Mouse (Mus musculus) gonadal fat pad, adult 2 months (tissue): ENCODE results near the gene Hoxb7. TPM values are rescaled to one million over a fixed set of nuclear protein-coding genes. Genes with fewer than 3 reads are reported as not detected.

Experiments used
- DNase-seq: peaks from one replicate; pipeline ENCODE4 v3.0.0-alpha.2; 2012; ENCODE audit warnings: low read depth
- polyA plus RNA-seq: library from polyadenylated mRNA; depleted of rRNA; stranded (reverse); fragments of >200 nt; gene quantifications from 2 replicates; pipeline ENCODE4 v1.2.3, GENCODE M21; 2012

Gene Hoxb7
- polyA plus RNA-seq, 1 experiment, result 49.4 TPM

DNA sequence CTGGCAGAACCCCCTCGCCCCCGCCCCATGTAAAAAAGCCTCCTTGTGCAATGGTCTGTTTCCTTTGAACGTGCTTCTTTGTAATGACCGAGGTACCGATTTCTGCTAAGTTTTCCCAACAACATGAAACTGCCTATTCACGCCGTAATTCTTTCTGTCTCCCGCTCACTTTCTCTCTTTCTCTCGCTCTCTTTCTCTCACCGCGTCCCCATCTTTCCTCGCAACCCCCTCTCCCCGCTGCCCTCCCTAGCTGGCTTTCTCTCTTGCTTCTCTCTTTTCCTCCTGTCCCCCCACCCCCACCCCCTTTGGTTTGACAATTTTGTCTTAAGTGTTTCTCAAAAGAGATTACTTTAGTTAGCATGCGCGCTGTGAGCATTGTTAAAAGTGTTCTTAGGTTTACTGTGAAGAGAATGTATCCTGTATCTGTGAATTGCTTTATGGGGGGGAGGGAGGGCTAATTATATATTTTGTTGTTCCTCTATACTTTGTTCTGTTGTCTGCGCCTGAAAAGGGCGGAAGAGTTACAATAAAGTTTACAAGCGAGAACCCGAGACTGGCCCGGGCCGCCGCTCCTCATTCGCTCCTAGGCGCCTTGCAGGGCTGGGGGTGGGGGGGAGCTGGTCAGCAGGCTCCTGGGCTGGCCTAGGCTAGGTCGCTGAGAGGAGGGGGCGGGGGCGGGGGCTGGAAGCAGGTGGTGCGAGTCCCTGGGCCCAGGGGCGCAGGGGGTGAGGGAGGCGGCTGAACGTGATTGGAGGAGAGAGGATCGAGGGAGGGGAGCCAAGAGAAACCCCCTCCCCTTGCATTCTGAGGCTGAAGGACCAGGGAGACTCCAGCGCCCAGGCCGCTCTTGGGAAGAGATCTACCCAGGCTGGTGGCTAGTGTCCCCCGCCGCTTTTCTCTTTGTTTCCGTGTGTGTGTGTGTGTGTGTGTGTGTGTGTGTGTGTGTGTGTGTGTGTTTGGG is 1.4 kb upstream of the Hoxb7 start:
- DNase-seq, result no peak

DNA sequence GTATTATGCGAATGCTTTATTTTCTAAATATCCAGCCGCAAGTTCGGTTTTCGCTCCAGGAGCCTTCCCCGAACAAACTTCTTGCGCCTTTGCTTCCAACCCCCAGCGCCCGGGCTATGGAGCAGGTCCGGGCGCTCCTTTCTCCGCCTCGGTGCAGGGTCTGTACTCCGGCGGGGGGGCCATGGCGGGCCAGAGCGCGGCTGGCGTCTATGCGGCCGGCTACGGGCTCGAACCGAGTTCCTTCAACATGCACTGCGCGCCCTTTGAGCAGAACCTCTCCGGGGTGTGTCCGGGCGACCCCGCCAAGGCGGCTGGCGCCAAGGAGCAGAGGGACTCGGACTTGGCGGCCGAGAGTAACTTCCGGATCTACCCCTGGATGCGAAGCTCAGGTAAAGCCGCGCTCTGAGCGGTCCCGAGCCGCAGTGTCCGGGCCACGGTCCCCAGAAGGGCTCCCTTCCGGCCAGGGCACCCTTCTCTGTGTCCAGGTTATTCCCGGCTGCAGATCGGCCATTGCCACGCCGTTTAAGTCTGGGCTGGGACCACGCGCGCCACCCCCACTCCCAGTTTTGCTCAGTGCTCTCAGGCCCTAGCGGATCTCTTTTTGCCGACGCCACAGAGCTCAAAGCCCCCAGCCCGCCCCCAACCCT is 439 bp downstream of the Hoxb7 start:
- DNase-seq, result no peak

DNA sequence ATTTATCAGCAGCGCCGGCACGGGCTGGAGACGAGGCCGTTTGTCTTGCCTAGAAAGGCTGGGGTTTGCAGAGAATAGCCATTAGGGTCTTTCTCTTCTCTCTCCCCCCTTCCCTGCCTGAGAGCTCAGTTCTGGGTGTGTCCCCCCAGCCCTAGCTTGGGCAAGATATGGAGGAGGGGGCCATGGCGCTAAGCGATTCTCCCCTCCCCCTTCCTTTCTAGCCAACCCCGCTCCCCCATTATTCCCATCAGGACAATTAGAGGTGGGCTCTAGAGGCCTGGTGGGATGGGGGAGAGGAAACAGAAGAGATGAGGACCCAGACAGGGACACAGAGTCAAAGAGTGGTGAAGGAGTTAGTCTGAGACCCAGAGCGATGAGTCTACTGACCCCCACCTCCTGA is 988 bp downstream of the Hoxb7 start:
- DNase-seq, result no peak

DNA sequence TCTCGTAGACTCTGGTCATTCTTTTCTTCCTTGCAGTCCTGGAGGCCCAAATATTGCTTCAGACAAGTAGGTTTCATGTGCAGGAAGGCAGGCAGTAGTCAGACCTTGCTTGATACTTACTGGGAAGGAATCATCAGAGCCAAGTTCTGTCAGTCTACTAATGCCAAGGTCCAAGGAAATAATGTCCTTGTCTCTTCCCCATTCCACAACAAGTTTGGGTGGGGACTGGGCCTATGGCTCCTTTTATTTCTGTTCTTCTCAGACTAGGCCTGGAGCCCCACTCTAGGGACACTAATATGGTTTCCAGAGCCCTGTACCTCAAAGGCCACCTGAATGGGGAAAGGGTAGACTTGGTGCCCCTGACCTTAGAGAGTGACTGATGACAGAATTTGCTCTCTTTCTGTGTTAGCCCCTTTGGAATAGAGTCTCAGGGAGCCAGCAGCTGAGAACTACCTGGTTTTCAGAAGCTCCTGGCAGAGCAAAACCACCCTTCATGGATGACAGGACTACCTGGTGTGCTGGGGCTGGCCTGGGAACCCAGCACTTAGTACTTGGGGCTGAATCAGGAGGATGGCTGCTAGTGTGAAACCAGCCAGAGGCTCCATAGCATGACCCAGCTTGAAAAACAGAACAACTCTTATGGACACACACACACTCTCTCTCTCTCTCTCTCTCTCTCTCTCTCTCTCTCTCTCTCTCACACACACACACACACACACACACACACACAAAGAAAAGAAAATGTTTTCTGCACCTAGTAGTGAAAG is 2.2 kb downstream of the Hoxb7 start:
- DNase-seq, result no peak

DNA sequence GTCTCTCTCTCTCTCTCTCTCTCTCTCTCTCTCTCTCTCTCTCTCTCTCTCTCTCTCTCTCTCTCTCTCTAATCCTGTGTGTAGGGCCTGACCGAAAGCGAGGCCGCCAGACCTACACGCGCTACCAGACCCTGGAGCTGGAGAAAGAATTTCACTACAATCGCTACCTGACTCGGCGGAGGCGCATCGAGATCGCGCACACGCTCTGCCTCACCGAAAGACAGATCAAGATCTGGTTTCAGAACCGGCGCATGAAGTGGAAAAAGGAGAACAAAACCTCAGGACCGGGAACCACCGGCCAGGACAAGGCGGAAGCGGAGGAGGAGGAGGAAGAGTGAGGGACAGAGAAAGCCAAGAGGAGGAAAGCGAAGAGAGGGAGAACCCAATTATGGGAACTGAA is 2.9 kb downstream of the Hoxb7 start:
- DNase-seq, result no peak

DNA sequence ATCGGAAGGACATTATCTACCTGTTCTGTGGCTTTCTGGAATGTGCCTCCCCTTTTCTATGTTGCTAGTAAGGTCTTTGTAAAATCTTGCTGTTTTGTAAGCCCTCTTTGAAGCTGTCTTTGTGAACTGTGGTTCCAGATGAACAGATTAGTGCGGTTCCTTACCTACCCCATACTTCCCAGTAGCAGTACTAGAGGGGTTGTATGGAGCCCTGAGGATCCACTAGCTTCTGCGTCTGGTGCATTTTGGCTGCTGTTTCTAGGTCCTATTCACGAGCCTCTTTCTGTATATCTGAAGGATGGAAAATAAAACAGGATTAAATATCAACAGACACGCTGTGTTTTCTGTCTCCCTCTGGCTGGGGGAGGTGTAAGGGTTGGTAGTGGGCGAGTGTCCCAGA is 3.4 kb downstream of the Hoxb7 start:
- DNase-seq, result no peak

DNA sequence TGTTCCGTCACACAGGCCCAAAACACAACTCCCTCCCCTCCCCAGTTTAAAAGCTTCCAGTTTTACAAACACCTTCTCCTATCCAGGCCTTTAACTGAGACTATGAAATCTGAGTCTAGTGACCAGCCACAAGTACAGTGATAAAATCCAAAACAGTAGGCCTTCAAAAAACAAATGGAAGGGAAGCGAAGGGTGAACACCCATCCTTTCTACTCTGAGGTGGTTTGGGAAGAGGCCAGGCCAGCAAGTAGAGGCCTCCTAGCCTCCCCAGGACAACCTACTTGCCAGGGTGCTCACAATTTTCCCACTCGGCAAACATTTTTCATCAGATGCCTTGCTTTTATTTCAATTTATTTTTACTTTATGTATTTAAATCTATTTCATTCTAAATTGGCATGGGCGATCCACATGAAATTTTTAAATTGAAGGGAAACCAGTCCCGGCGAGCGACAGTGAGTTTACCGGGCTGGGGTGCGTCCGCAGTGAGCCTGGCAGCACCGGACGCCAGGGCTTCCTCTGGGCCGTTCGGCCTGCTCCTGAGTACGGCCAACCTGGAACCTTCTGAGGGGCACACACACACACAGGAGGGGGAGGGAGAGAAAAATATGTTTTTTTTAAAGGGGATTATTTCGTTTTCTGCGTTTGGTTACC is 4.4 kb downstream of the Hoxb7 start:
- no peak for DNase-seq

DNA sequence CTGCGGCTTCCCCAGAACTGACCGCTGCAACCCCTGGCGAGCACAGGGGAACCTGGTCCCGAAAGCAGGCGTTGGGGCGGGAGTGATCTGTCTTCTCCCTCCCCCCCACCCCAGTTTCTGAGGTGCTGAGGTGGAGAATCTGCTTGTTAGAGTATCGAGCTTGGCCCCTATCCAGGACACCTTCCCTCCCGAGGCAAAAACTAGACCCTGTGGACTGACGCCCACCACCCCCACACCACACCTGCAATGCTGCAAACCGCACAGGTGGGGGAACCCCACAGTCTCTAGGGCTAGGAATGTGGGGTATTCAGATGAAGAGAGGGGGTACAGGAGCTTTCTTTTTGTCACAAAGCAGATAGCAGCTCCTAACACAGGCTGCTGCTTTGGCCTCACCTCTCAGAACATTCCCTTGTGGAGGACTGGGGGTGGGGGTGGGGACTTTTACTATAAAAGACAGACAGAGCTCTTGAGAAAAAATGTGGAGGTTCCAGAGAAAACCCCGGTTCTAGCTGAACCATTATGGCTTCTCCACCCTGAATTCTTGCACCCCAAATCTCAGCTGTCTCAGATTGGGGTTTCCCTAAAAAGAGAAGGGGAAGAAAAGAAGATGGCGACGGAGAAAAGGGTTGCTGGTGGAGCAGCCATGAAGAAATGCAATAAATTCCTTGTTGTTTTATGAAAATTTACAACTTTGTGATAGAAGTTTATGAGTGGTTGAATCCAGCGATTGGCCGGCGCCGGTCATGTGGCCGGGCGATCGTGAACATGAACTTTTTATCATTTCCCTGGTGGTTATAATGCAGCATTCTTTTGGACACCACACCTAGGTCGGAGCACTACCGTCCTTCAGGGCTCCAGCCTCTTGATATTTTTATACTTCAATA is 5.5 kb downstream of the Hoxb7 start, which contains the start of gene Hoxb6:
Hoxb6 (plus strand) TSS at position 796 of the 884 bp plus-strand sequence.
- DNase-seq, result no peak

DNA sequence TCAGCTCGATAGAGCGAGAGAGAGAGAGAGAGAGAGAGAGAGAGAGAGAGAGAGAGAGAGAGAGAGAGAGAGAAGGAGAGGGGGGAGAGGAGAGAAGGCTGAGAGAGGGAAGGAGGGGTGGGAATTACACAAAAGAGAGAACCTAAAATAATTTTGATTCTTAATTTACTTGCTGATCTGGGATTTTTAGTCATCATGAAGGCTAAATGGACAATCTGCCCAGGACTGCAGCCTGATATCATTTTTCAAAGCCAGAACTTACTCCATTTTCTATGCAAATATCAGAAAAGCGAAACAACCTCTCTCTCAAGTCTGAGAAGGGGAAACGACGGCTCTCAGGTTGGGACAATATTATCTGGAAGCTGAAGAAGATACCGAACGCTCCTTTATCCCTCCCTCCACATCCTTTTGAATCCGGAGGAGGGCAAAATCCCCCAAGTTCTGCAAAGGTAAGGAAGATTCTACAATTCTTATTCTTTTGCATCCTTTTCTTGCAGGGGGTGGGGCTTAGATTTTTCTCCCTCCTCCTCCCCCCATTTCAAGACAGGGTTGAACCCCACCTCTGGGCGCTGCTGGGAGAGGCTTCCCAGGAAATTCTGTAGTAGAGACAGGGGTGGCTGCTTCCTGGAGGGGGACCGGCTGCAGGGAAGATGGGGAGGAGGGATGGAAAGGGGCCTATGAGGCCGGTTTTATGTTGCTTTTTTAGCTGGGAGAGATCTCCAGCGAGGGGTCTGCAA is 6.3 kb downstream of the Hoxb7 start:
- no peak for DNase-seq

DNA sequence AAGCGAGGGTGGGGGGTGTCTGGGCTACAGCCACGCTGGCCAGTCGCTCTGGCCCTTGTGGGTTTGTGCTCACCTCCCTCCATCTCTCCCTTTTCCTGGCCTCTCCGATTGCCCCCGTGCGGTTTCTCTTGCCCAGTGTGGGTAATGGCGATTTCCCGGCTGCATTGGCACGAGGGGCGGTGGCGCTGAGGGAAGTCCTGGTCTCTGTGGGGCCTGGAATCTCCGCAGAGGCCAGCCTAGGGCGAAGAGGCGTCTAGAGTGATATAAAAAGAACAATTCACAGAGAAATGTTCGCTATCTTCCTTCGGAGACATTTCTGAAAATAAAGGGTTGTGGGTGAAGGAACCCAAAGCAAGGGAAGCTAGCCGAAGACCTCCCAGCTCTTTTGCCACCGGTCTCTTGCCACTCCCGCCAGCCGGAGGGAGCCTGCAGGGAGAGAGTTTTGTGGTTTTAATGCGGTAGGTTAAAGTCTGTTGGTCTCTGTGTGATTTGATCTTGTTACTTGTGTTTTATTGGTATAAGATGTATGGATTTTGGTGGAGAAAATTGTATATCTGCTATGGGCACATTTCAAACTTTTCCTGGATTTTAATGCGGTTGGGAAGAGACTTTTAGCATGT is 7.0 kb downstream of the Hoxb7 start:
- no peak for DNase-seq

DNA sequence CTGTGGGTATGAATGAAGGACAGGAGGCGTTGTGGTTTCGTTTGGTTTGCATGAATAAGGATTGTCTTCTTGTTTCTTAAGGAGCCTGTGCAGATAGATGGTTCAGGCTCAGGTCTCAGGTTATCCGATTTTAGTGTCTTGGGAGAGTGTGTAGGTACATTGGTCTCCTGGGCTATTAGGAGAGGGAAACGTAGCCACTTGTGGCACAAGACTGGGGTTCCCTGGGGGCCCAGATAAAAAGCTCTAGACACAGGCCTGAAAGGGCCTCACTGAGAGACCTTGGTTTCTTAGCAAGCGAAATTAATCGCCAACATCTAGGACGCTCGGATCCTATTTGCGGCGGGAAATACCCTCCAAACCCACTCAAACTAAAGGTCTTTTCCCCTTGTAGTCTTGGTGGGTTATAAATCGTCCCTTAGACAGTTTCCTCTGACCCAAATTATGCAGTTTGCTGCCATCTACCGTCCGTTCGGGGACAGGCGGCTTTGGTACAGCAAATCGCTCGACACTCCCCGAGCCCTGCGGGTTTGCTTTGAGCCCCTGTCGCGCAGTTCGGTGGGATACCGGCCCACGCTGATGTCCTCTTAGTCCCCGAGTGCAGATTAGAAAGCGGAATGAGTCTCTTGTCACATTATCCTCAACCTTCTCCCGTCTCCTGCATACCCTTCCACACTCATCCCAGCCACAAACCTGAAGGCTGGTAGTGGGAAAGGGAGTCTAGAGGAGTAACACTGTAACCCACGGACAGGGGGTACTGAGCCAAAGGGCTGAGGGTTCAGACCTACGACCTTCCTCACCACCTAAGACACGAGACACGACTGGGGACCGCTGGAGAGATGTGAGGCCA is 8.0 kb downstream of the Hoxb7 start:
- no peak for DNase-seq

DNA sequence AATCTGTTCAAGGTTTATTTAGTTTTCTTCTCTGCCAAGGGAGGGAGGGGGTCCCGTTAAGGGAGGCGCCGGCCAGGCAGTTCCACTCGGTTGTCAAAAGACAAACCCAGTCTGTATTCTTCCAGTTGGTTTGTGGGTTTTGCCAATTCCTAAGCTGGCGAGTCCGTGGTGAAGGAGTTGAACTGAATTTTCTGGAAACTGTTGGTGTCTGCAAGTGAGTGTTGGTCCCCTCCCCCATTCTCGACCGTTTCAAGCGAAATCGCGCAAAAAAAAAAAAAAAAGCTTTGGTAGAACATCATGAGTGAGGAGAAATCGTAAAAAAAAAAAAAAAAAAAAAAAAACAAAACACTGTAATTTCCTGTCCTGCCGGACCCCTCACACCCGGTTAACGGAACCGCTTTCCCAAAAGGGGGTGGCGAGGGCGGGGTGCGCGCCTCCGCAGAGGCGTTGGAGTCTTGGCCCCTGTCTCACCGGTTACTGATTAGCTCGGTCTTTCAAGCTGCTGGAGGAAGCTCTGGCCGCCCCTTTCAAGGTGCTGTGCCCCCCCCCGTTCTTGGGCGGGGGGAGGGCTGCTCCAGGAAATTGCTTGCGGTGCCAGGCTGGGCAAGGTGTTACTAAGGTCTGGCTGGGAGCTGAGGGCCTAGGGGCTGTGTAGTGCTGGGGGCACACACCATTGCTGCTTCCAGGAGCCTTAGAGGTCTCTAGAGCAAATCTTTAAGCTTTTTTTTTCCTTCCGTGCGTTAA is 8.8 kb downstream of the Hoxb7 start:
- no peak for DNase-seq

DNA sequence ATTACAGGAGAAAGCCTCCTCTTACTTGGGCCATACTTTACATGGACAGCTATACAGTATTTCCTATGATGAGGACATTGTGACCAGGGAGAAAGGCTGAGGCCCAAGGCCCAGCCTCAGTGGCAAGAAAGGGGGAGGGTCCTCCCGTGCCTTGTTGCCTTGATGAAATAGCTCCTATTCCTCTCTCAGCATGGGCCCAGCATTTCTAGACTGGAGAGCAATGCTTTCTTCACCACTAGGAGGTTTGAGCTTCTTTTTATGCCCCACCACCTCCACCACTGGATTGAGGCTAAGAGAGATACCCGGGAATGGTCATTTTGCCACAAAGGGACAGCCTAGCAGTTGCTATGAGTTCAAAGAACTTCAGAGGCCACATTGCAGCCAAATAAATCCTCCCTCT is 10.6 kb downstream of the Hoxb7 start:
- no peak for DNase-seq

DNA sequence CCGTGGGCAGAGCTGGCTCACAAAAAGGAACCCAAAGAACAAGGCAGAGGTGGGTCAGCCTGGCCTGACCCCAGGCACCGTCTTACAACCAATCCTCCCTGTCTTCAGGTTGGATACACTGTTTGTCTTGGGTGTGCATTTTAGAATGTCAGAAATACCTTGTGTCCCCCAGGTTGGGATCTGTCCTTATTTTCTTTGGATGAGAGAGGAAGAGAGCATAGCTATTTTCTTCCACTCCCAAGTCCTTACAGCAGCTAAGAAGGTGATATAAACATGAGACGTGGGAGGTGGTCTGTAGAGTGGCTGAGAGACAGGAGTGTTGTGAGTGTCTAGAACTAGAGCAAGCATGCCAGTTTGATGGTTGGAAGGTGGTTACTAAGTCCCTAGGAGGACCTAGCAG is 11.0 kb downstream of the Hoxb7 start:
- DNase-seq, result no peak

DNA sequence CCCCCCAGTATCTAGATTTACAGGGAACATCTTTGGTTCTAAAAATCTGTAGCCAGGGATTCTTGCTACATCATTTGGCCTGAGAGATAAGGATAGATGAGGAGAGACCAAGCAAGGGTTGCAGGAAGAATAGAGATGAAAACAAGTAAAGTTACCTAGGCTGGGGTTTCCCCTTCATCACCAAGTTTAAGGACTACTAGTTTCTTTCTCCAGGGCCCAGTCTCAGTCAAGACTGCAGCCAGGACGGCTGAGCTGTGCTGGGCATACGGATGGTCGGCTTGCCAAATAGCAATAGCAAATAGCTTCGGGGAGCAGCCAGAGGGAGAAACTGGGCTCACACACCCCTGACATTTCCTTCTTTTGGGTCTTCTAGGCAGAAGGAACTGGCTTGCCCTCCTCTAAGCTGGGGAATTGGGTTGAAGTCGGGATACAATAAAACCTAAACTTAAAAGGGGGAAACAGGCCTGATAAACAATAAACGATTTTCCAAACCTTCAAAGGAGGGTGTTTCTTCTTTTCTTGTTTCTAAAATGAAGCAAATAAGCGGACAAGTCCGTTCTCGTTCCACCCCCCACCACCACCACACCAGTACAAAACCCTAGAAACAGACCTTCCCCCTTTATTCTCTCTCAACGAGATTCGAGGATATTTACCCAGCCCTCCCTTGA is 11.7 kb downstream of the Hoxb7 start:
- no peak for DNase-seq

DNA sequence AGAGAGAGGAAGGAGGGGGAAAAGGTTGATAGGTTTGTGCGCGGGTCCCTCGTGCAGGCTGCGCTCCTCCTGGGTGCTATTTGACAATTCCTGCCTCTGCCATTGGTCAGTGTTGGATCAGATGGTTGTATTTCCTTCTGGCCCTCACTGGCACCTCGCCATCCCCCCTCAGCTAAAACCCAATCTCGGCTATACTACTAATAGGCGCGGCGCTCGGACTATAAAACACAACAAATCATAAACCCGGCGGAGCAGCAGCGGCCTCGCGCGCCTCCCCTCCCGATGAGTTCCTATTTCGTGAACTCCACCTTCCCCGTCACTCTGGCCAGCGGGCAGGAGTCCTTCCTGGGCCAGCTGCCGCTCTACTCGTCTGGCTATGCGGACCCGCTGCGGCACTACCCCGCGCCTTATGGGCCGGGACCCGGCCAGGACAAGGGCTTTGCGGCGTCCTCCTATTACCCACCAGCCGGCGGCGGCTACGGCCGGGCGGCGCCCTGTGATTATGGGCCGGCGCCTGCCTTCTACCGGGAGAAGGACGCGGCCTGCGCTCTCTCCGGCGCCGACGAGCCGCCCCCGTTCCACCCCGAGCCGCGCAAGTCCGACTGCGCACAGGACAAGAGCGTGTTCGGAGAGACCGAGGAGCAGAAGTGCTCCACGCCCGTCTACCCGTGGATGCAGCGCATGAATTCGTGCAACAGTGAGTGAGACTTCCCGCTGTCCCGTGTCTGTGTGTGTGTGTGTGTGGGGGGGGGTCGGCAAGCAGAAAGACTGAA is 12.7 kb downstream of the Hoxb7 start:
- no peak for DNase-seq

DNA sequence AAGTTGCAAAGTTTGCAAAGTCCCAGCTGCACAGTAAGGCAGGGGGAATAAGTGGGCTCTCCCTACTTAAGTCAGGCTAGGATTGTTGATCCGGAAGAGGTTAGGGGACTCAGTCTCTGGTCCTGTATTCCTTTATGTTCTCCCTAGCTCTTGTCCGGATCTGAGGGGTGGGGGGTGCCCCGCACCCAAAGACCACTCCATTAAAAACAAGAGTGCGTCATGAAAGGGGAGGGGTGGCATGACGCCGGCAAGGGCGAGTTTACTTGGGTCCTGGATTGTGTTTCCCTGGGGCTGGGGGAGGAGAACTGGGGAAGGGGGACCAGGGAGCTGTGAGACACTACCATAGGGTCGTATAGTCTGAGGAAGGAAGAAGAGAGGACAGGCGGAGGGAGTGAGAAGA is 13.4 kb downstream of the Hoxb7 start:
- DNase-seq, result no peak
